Mouse (Mus musculus) small intestine, adult 2 months (tissue): ENCODE data around the gene Zfr2.

Experiments used
- CTCF ChIP-seq: fragments of 200-500 bp; IDR thresholded peaks from 2 replicates; pipeline ENCODE4 v1.5.1; 2012; ENCODE audit warnings: low read depth, mild to moderate bottlenecking, control low read depth, inconsistent platforms, low read length, moderate library complexity, mixed read lengths; ENCODE audit not compliant: insufficient replicate concordance, insufficient read length; ENCODE audit errors: extremely low read depth
- POLR2A ChIP-seq: fragments of 200-500 bp; IDR thresholded peaks from 2 replicates; pipeline ENCODE4 v1.6.1; 2012; ENCODE audit warnings: low read depth, mild to moderate bottlenecking, control low read depth, inconsistent platforms, low read length, moderate library complexity

- TF ChIP-seq CTCF (no peak), POLR2A (no peak; the same call in 1 of the 2 replicates)
These were observed 56.9 kb downstream of the Zfr2 start for GRCm38 (mm10) chr10:81289811-81290210.
